8 mouse cellular contexts compared by ENCODE assay signal in genomic region chr9:56923841-56924650, GRCm38 (mm10). TPM values are rescaled to one million over a fixed set of nuclear protein-coding genes. Genes with fewer than 3 reads are reported as not detected.
DNase-seq lines count a peak whose midpoint lies in the region; ATAC-seq lines count a peak whose summit lies in the region.

No protein-coding gene starts in this region.

- H3K4me2 ChIP-seq in kidney, embryonic 14.5 days (replicated peaks; ENCODE audit: low read depth, low read length), result peak overlapping the region; percentile 71
- H3K4me2 ChIP-seq in embryonic facial prominence, embryonic 13.5 days, result peak overlapping the region; percentile 74
- H3K4me2 ChIP-seq in hindbrain, embryonic 16.5 days (ENCODE audit: low read length), result peak overlapping the region; percentile 50
- peak overlapping the region; percentile 40 for H3K4me2 ChIP-seq in midbrain, embryonic 13.5 days (replicated peaks)

- H3K9me3 ChIP-seq in kidney, embryonic 14.5 days (ENCODE audit: control insufficient read depth, low read length), result peaks cover 5% of the 10 kb centered on the region; the same call in 1 of the 2 replicates
- H3K9me3 ChIP-seq in embryonic facial prominence, embryonic 13.5 days, result peaks cover 6% of the 10 kb centered on the region; the same call in 1 of the 2 replicates
- no peaks in the 10 kb centered on the region for H3K9me3 ChIP-seq in hindbrain, embryonic 16.5 days (ENCODE audit: control insufficient read depth, low read length)
- no peaks in the 10 kb centered on the region for H3K9me3 ChIP-seq in midbrain, embryonic 13.5 days

- H3K4me3 ChIP-seq in kidney, embryonic 14.5 days (ENCODE audit: low read length), result peak overlapping the region; percentile 20
- H3K4me3 ChIP-seq in embryonic facial prominence, embryonic 13.5 days, result peak overlapping the region; percentile 59
- H3K4me3 ChIP-seq in hindbrain, embryonic 16.5 days (ENCODE audit: low read length), result peak overlapping the region; percentile 19
- H3K4me3 ChIP-seq in midbrain, embryonic 13.5 days (replicated peaks), result peak overlapping the region; percentile 14; the same call in 1 of the 2 replicates

- peaks cover 40% of the 10 kb centered on the region for H3K4me1 ChIP-seq in kidney, embryonic 14.5 days (ENCODE audit: control insufficient read depth, insufficient read depth, low read length)
- H3K4me1 ChIP-seq in embryonic facial prominence, embryonic 13.5 days, result peaks cover 52% of the 10 kb centered on the region
- H3K4me1 ChIP-seq in hindbrain, embryonic 16.5 days (ENCODE audit: control insufficient read depth, insufficient read depth, low read depth, low read length), result peaks cover 24% of the 10 kb centered on the region
- H3K4me1 ChIP-seq in midbrain, embryonic 13.5 days (replicated peaks), result peaks cover 56% of the 10 kb centered on the region

- H3K9ac ChIP-seq in kidney, embryonic 14.5 days (ENCODE audit: low read depth, low read length), result peak overlapping the region; percentile 31
- peak overlapping the region; percentile 68 for H3K9ac ChIP-seq in embryonic facial prominence, embryonic 13.5 days
- peak overlapping the region; percentile 17; the same call in 1 of the 2 replicates for H3K9ac ChIP-seq in hindbrain, embryonic 16.5 days (ENCODE audit: low read depth, low read length)
- H3K9ac ChIP-seq in midbrain, embryonic 13.5 days (replicated peaks), result peak overlapping the region; percentile 36

- ATAC-seq in kidney, embryonic 14.5 days (ENCODE audit: low FRiP score, low TSS enrichment), result no peak
- no peak for ATAC-seq in embryonic facial prominence, embryonic 13.5 days (ENCODE audit: insufficient number of reproducible peaks, insufficient read depth, low FRiP score, low TSS enrichment, low read depth)
- no peak for ATAC-seq in hindbrain, embryonic 16.5 days
- no peak for ATAC-seq in midbrain, embryonic 13.5 days

- peaks cover 25% of the 10 kb centered on the region; the same call in 1 of the 2 replicates for H3K36me3 ChIP-seq in kidney, embryonic 14.5 days (ENCODE audit: control insufficient read depth, insufficient read depth, low read length)
- peaks cover 49% of the 10 kb centered on the region for H3K36me3 ChIP-seq in embryonic facial prominence, embryonic 13.5 days
- H3K36me3 ChIP-seq in hindbrain, embryonic 16.5 days (ENCODE audit: control insufficient read depth, insufficient read depth, low read length), result no peaks in the 10 kb centered on the region
- H3K36me3 ChIP-seq in midbrain, embryonic 13.5 days, result peaks cover 4% of the 10 kb centered on the region

- peak overlapping the region; percentile 17; the same call in 1 of the 2 replicates for H3K27ac ChIP-seq in kidney, embryonic 14.5 days (ENCODE audit: low read depth, low read length)
- H3K27ac ChIP-seq in embryonic facial prominence, embryonic 13.5 days, result peak overlapping the region; percentile 48; the same call in 1 of the 2 replicates
- H3K27ac ChIP-seq in hindbrain, embryonic 16.5 days (ENCODE audit: low read depth, low read length), result no peak overlapping the region
- H3K27ac ChIP-seq in midbrain, embryonic 13.5 days, result no peak overlapping the region

- DNase-seq in kidney, adult 8-10 months, result no peak
- no peak for DNase-seq in thymus, postnatal 4 days
- no peak for DNase-seq in gastrocnemius, postnatal 10 days
- no peak for DNase-seq in spleen, postnatal 10 days (ENCODE audit: low spot score in 2 of 2)

- H3K27me3 ChIP-seq in kidney, embryonic 14.5 days (ENCODE audit: control insufficient read depth, insufficient read depth, low read length), result no peaks in the 10 kb centered on the region
- H3K27me3 ChIP-seq in embryonic facial prominence, embryonic 13.5 days, result no peaks in the 10 kb centered on the region
- H3K27me3 ChIP-seq in hindbrain, embryonic 16.5 days (replicated peaks; ENCODE audit: control insufficient read depth, insufficient read depth, low read length), result peaks cover 2% of the 10 kb centered on the region; the same call in 1 of the 2 replicates
- peaks cover 4% of the 10 kb centered on the region; the same call in 1 of the 2 replicates for H3K27me3 ChIP-seq in midbrain, embryonic 13.5 days

- 50% methylated on average over 8 of the region's 8 CpGs for WGBS in kidney, embryonic 14.5 days
- 61% methylated on average over 8 of the region's 8 CpGs for WGBS in embryonic facial prominence, embryonic 13.5 days
- 76% methylated on average over 8 of the region's 8 CpGs for WGBS in hindbrain, embryonic 16.5 days
- WGBS in midbrain, embryonic 13.5 days, result 74% methylated on average over 8 of the region's 8 CpGs

RNA-seq across cellular contexts. Expression of gene Snx33, which starts 4.1 kb away (rescaled TPM):
- 4.1 and 8.3 TPM in 2 replicates for polyA plus RNA-seq in kidney, embryonic 14.5 days (2014; fragmentation: Nextera tagmentation; extraction: Ambion mirVana)
- polyA plus RNA-seq in embryonic facial prominence, embryonic 13.5 days (2015; fragmentation: Nextera tagmentation; extraction: Ambion mirVana), result 11.5 and 13.1 TPM in 2 replicates
- polyA plus RNA-seq in hindbrain, embryonic 16.5 days (2015; fragmentation: Nextera tagmentation; extraction: Ambion mirVana), result 3.0 and 3.8 TPM in 2 replicates
- 2.8 and 3.1 TPM in 2 replicates for polyA plus RNA-seq in midbrain, embryonic 13.5 days (2015; fragmentation: Nextera tagmentation; extraction: Ambion mirVana)
- 1 to 10 TPM; 7.0 to 9.3 TPM for total RNA-seq in gastrocnemius, postnatal 10 days (2021)

RNA-seq across cellular contexts. Expression of gene Imp3, which starts 13.2 kb away (rescaled TPM):
- polyA plus RNA-seq in kidney, embryonic 14.5 days (2014; fragmentation: Nextera tagmentation; extraction: Ambion mirVana), result 98.4 and 111 TPM in 2 replicates
- 88.1 and 93.9 TPM in 2 replicates for polyA plus RNA-seq in embryonic facial prominence, embryonic 13.5 days (2015; fragmentation: Nextera tagmentation; extraction: Ambion mirVana)
- polyA plus RNA-seq in hindbrain, embryonic 16.5 days (2015; fragmentation: Nextera tagmentation; extraction: Ambion mirVana), result 66.8 and 66.9 TPM in 2 replicates
- 69.4 and 73.3 TPM in 2 replicates for polyA plus RNA-seq in midbrain, embryonic 13.5 days (2015; fragmentation: Nextera tagmentation; extraction: Ambion mirVana)
- 10 to 100 TPM; 43.0 to 46.6 TPM for total RNA-seq in gastrocnemius, postnatal 10 days (2021)

RNA-seq across cellular contexts. Expression of gene Snupn, which starts 26.6 kb away (rescaled TPM):
- 24.3 and 27.7 TPM in 2 replicates for polyA plus RNA-seq in kidney, embryonic 14.5 days (2014; fragmentation: Nextera tagmentation; extraction: Ambion mirVana)
- polyA plus RNA-seq in embryonic facial prominence, embryonic 13.5 days (2015; fragmentation: Nextera tagmentation; extraction: Ambion mirVana), result 26.9 and 31.8 TPM in 2 replicates
- 28.9 and 29.9 TPM in 2 replicates for polyA plus RNA-seq in hindbrain, embryonic 16.5 days (2015; fragmentation: Nextera tagmentation; extraction: Ambion mirVana)
- polyA plus RNA-seq in midbrain, embryonic 13.5 days (2015; fragmentation: Nextera tagmentation; extraction: Ambion mirVana), result 27.8 and 30.5 TPM in 2 replicates
- 1 to 10 TPM; 6.4 to 6.8 TPM for total RNA-seq in gastrocnemius, postnatal 10 days (2021)

RNA-seq across cellular contexts. Expression of gene Cspg4, which starts 59.2 kb away (rescaled TPM):
- 15.7 and 19.2 TPM in 2 replicates for polyA plus RNA-seq in kidney, embryonic 14.5 days (2014; fragmentation: Nextera tagmentation; extraction: Ambion mirVana)
- 17.6 and 22.5 TPM in 2 replicates for polyA plus RNA-seq in embryonic facial prominence, embryonic 13.5 days (2015; fragmentation: Nextera tagmentation; extraction: Ambion mirVana)
- 10.7 and 10.8 TPM in 2 replicates for polyA plus RNA-seq in hindbrain, embryonic 16.5 days (2015; fragmentation: Nextera tagmentation; extraction: Ambion mirVana)
- polyA plus RNA-seq in midbrain, embryonic 13.5 days (2015; fragmentation: Nextera tagmentation; extraction: Ambion mirVana), result 3.2 and 3.5 TPM in 2 replicates
- total RNA-seq in gastrocnemius, postnatal 10 days (2021), result 10 to 100 TPM; 22.0 to 31.7 TPM

RNA-seq across cellular contexts. Expression of gene Odf3l1, which starts 59.6 kb away (rescaled TPM):
- 0.20 TPM in 1 of 2 replicates, not detected in the other for polyA plus RNA-seq in kidney, embryonic 14.5 days (2014; fragmentation: Nextera tagmentation; extraction: Ambion mirVana)
- 0.52 and 0.91 TPM in 2 replicates for polyA plus RNA-seq in embryonic facial prominence, embryonic 13.5 days (2015; fragmentation: Nextera tagmentation; extraction: Ambion mirVana)
- 0.20 TPM in 1 of 2 replicates, not detected in the other for polyA plus RNA-seq in hindbrain, embryonic 16.5 days (2015; fragmentation: Nextera tagmentation; extraction: Ambion mirVana)
- not detected in 2 replicates for polyA plus RNA-seq in midbrain, embryonic 13.5 days (2015; fragmentation: Nextera tagmentation; extraction: Ambion mirVana)
- total RNA-seq in gastrocnemius, postnatal 10 days (2021), result under 1 TPM; 0.72 to 0.82 TPM

Comparison
In these comparisons a context has a peak if more than half of its experiments do, and no peak if none do; other contexts are left out.
1. H3K27ac ChIP-seq: peak in kidney, embryonic 14.5 days (single experiment) and embryonic facial prominence, embryonic 13.5 days (single experiment); none in hindbrain, embryonic 16.5 days (single experiment) and midbrain, embryonic 13.5 days (single experiment).
2. H3K9ac ChIP-seq: peak in every context shown above with its lines; median percentile 68 in embryonic facial prominence, embryonic 13.5 days; 36 in midbrain, embryonic 13.5 days; 31 in kidney, embryonic 14.5 days; 17 in hindbrain, embryonic 16.5 days.
3. Peak in every context shown above with its lines, with median percentiles within 50 percentile points of each other: H3K4me2 ChIP-seq and H3K4me3 ChIP-seq.